In genomic region chr13:58011526-58011925, GRCm38 (mm10) we compare ENCODE assay signal across 16 mouse cellular contexts.
A peak's percentile ranks its signal among the peaks of the same experiment; 100 is the strongest.
DNase-seq lines count a peak whose midpoint lies in the region; ATAC-seq lines count a peak whose summit lies in the region.
"Had no signal": no experiment of that assay in that cellular context is flagged by ENCODE, and none has a peak within 500 bp of the region (broad histone marks: within the 10 kb centered on the region; RNA-seq: fewer than 3 reads in every experiment).

No protein-coding gene starts in this region.

- no peak overlapping the region for H3K4me3 ChIP-seq in limb, embryonic 13.5 days
- H3K4me3 ChIP-seq in limb, embryonic 10.5 days = no peak overlapping the region
- H3K4me3 ChIP-seq: embryonic facial prominence, embryonic 13.5 days; erythroblast, embryonic 14.5 days; forebrain, embryonic 12.5 days; heart, embryonic 12.5 days; left cerebral cortex, adult 2 months; liver, embryonic 15.5 days; lung, embryonic 15.5 days; megakaryocyte, embryonic 14.5 days; neural tube, embryonic 12.5 days had no signal

- ATAC-seq in limb, embryonic 13.5 days (ENCODE audit: low FRiP score, low read depth) = no peak
- ATAC-seq in megakaryocyte-erythroid progenitor cell, adult 5-6 weeks (replicated peaks; ENCODE audit: low FRiP score, low TSS enrichment, poor library complexity, severe bottlenecking) = no peak

- H3K36me3 ChIP-seq in limb, embryonic 13.5 days = 0 out of 2 replicates have a peak, but pooled peaks cover 11% of the 10 kb centered on the region
- no peaks in the 10 kb centered on the region for H3K36me3 ChIP-seq in limb, embryonic 10.5 days
- H3K36me3 ChIP-seq: embryonic facial prominence, embryonic 13.5 days; heart, embryonic 12.5 days; liver, embryonic 15.5 days; lung, embryonic 15.5 days; neural tube, embryonic 12.5 days had no signal

- peaks cover 6% of the 10 kb centered on the region; the same call in 1 of the 2 replicates for H3K4me1 ChIP-seq in limb, embryonic 13.5 days
- peaks cover 25% of the 10 kb centered on the region for H3K4me1 ChIP-seq in limb, embryonic 10.5 days
- H3K4me1 ChIP-seq: forebrain, embryonic 12.5 days; liver, embryonic 15.5 days; megakaryocyte, embryonic 14.5 days; neural tube, embryonic 12.5 days had no signal

- H3K27ac ChIP-seq in limb, embryonic 13.5 days = no peak overlapping the region
- H3K27ac ChIP-seq in limb, embryonic 10.5 days = no peak overlapping the region
- H3K27ac ChIP-seq: embryonic facial prominence, embryonic 13.5 days; forebrain, embryonic 12.5 days; left cerebral cortex, adult 2 months; liver, embryonic 15.5 days; lung, embryonic 15.5 days; neural tube, embryonic 12.5 days had no signal

- H3K27me3 ChIP-seq in limb, embryonic 13.5 days = no peaks in the 10 kb centered on the region
- no peaks in the 10 kb centered on the region for H3K27me3 ChIP-seq in limb, embryonic 10.5 days (ENCODE audit: low read depth, poor library complexity, severe bottlenecking)
- H3K27me3 ChIP-seq: embryonic facial prominence, embryonic 13.5 days; forebrain, embryonic 12.5 days; heart, embryonic 12.5 days; liver, embryonic 15.5 days; lung, embryonic 15.5 days; neural tube, embryonic 12.5 days had no signal

- 79% methylated on average over 2 of the region's 2 CpGs for WGBS in limb, embryonic 13.5 days
- 72% methylated on average over 2 of the region's 2 CpGs for WGBS in limb, embryonic 10.5 days

- H3K9ac ChIP-seq in limb, embryonic 13.5 days = 0 out of 2 replicates have a peak overlapping the region, but pooled peaks have one; percentile 4
- H3K9ac ChIP-seq: embryonic facial prominence, embryonic 13.5 days; forebrain, embryonic 12.5 days; heart, embryonic 12.5 days; liver, embryonic 15.5 days; lung, embryonic 15.5 days; neural tube, embryonic 12.5 days had no signal

- no peak for DNase-seq in limb, embryonic 10.5 days (ENCODE audit: low spot score)
- DNase-seq in ZHBTc4 (ENCODE audit: low read depth, low spot score) = peak; percentile 47
- DNase-seq in cerebellum, adult 18-20 months = peak; percentile 75 to 80
- peak; percentile 67 to 70 for DNase-seq in cerebellum, postnatal 14 days
- DNase-seq in embryo, embryonic 10.5 days (ENCODE audit: low spot score) = no peak

- no peaks in the 10 kb centered on the region for H3K9me3 ChIP-seq in limb, embryonic 13.5 days
- H3K9me3 ChIP-seq in limb, embryonic 10.5 days (replicated peaks) = no peaks in the 10 kb centered on the region
- H3K9me3 ChIP-seq: embryonic facial prominence, embryonic 13.5 days; forebrain, embryonic 12.5 days; heart, embryonic 12.5 days; liver, embryonic 15.5 days; lung, embryonic 15.5 days; megakaryocyte, embryonic 14.5 days; neural tube, embryonic 12.5 days had no signal

- no peak overlapping the region for H3K4me2 ChIP-seq in limb, embryonic 13.5 days (replicated peaks)
- H3K4me2 ChIP-seq: embryonic facial prominence, embryonic 13.5 days; forebrain, embryonic 12.5 days; heart, embryonic 12.5 days; liver, embryonic 15.5 days; lung, embryonic 15.5 days; neural tube, embryonic 12.5 days had no signal

Comparison
In these comparisons a context has a peak if more than half of its experiments do, and no peak if none do; other contexts are left out.
1. DNase-seq: peak in ZHBTc4 (single experiment), cerebellum, adult 18-20 months (2 of 2) and cerebellum, postnatal 14 days (2 of 2); none in limb, embryonic 10.5 days (single experiment) and embryo, embryonic 10.5 days (single experiment).